Mouse (Mus musculus) spleen, adult 2 months (tissue): ENCODE measurements around the gene Smoc1.

Experiments
- CTCF ChIP-seq: fragments of 200-500 bp; IDR thresholded peaks from 2 replicates; pipeline ENCODE4 v1.5.1; 2011; ENCODE audit warnings: mild to moderate bottlenecking, inconsistent platforms; ENCODE audit not compliant: insufficient read depth, insufficient read length, insufficient replicate concordance; ENCODE audit errors: extremely low read depth
- POLR2A ChIP-seq: fragments of 200-500 bp; IDR thresholded peaks from 2 replicates; pipeline ENCODE4 v1.6.1; 2011; ENCODE audit warnings: low read depth, low read length, inconsistent platforms

- no peak for TF ChIP-seq CTCF
- no peak for TF ChIP-seq POLR2A
Observed at GRCm38 (mm10) chr12:80995326-80995725, 31.3 kb upstream of the Smoc1 start.
